Mouse (Mus musculus) CH12.LX (cell line): ENCODE results near the gene Retnlg. TPM values are rescaled to one million over a fixed set of nuclear protein-coding genes. Genes with fewer than 3 reads are reported as not detected.

ENCODE experiments used
- DNase-seq: peaks from one replicate; pipeline ENCODE4 v3.0.0-alpha.2; 2013; ENCODE audit errors: extremely low read depth
- H3K27ac ChIP-seq: 2 replicates; pipeline ENCODE4 v1.5.1; 2012; ENCODE audit warnings: low read depth, mild to moderate bottlenecking, control low read depth, moderate library complexity; ENCODE audit not compliant: insufficient read depth
- H3K27me3 ChIP-seq: replicated peaks from 2 replicates; pipeline ENCODE3; 2012; ENCODE audit warnings: inconsistent platforms
- H3K36me3 ChIP-seq, 2 experiments: replicated peaks in 1 of 2; 2 replicates each; pipeline versions ENCODE3 to v1.6.1; 2012; ENCODE audit warnings: inconsistent platforms in 1 of 2, low read length in 1 of 2, mild to moderate bottlenecking in 1 of 2, mixed read lengths in 1 of 2, moderate library complexity in 1 of 2; ENCODE audit not compliant: control insufficient read depth in 1 of 2, insufficient read depth in 1 of 2
- H3K4me1 ChIP-seq, 2 experiments: 2 replicates each; pipeline ENCODE4 v1.6.1; 2012; ENCODE audit warnings: inconsistent platforms in 1 of 2, moderate library complexity in 1 of 2; ENCODE audit not compliant: insufficient read depth in 2 of 2, control insufficient read depth in 1 of 2
- H3K4me2 ChIP-seq: 2 replicates; pipeline ENCODE4 v1.6.1; 2012; ENCODE audit warnings: low read depth, mild to moderate bottlenecking, control low read depth; ENCODE audit not compliant: poor library complexity, insufficient read depth, severe bottlenecking
- H3K4me3 ChIP-seq, 3 experiments: fragments of 150-350 bp in 1 of 3; sonication (generic) in 1 of 3; replicated peaks in 1 of 3; 2 replicates each; pipeline versions ENCODE3 to v1.5.1; 2011 to 2012; ENCODE audit warnings: low read depth in 2 of 3, low read length in 2 of 3, mild to moderate bottlenecking in 2 of 3, moderate library complexity in 2 of 3, control low read depth in 1 of 3, improper control_type of control experiment in 1 of 3, inconsistent platforms in 1 of 3, mixed read lengths in 1 of 3; ENCODE audit not compliant: poor library complexity in 1 of 3
- H3K79me2 ChIP-seq: replicated peaks from 2 replicates; pipeline ENCODE4 v1.6.1; 2012; ENCODE audit warnings: mild to moderate bottlenecking, moderate library complexity; ENCODE audit not compliant: control insufficient read depth, poor library complexity, insufficient read depth, severe bottlenecking; ENCODE audit errors: extremely low read depth
- H3K9ac ChIP-seq: 2 replicates; pipeline ENCODE4 v1.6.1; 2012; ENCODE audit warnings: low read depth, mild to moderate bottlenecking, control low read depth, moderate library complexity; ENCODE audit not compliant: insufficient read depth
- H3K9me3 ChIP-seq: replicated peaks from 2 replicates; pipeline ENCODE3; 2012; ENCODE audit warnings: low read length, inconsistent platforms, mixed read lengths
- BHLHE40 ChIP-seq: IDR thresholded peaks from 2 replicates; pipeline ENCODE4 v1.6.1; 2011; ENCODE audit warnings: mild to moderate bottlenecking, low read depth, low read length, improper control_type of control experiment
- CHD2 ChIP-seq: IDR thresholded peaks from 2 replicates; pipeline ENCODE4 v1.6.1; 2011; ENCODE audit warnings: low read length, improper control_type of control experiment
- ELF1 ChIP-seq: IDR thresholded peaks from 2 replicates; pipeline ENCODE4 v1.6.1; 2014; ENCODE audit warnings: low read depth, mild to moderate bottlenecking, inconsistent platforms, low read length, improper control_type of control experiment
- ETS1 ChIP-seq: conservative IDR thresholded peaks from 2 replicates; pipeline ENCODE4 v1.6.1; 2012; ENCODE audit warnings: low read depth, mild to moderate bottlenecking, inconsistent platforms, low read length, improper control_type of control experiment, moderate library complexity
- GABPA ChIP-seq: IDR thresholded peaks from 2 replicates; pipeline ENCODE4 v1.6.1; 2012; ENCODE audit warnings: low read depth, low read length, improper control_type of control experiment, inconsistent platforms; ENCODE audit not compliant: insufficient replicate concordance
- HCFC1 ChIP-seq: IDR thresholded peaks from 2 replicates; pipeline ENCODE4 v1.6.1; 2012; ENCODE audit warnings: low read depth, mild to moderate bottlenecking, inconsistent platforms, low read length, improper control_type of control experiment
- IRF4 ChIP-seq: IDR thresholded peaks from 2 replicates; pipeline ENCODE4 v1.6.1; 2014; ENCODE audit warnings: low read depth, mild to moderate bottlenecking, inconsistent platforms, low read length, improper control_type of control experiment
- JUND ChIP-seq: conservative IDR thresholded peaks from 2 replicates; pipeline ENCODE4 v1.6.1; 2011; ENCODE audit warnings: low read depth, low read length, improper control_type of control experiment
- MAFK ChIP-seq: IDR thresholded peaks from 2 replicates; pipeline ENCODE4 v1.6.1; 2011; ENCODE audit warnings: low read length, improper control_type of control experiment; ENCODE audit not compliant: insufficient replicate concordance
- MAZ ChIP-seq: IDR thresholded peaks from 2 replicates; pipeline ENCODE4 v1.6.1; 2012; ENCODE audit warnings: low read depth, mild to moderate bottlenecking, inconsistent platforms, low read length, improper control_type of control experiment, moderate library complexity
- MXI1 ChIP-seq: IDR thresholded peaks from 2 replicates; pipeline ENCODE4 v1.6.1; 2011; ENCODE audit warnings: mild to moderate bottlenecking, low read depth, low read length, improper control_type of control experiment
- MYC ChIP-seq: IDR thresholded peaks from 2 replicates; pipeline ENCODE4 v1.6.1; 2011; ENCODE audit warnings: low read depth, mild to moderate bottlenecking, improper control_type of control experiment, low read length
- NELFE ChIP-seq: IDR thresholded peaks from 2 replicates; pipeline ENCODE4 v1.6.1; 2011; ENCODE audit warnings: low read depth, low read length, improper control_type of control experiment
- POLR2A ChIP-seq: IDR thresholded peaks from 2 replicates; pipeline ENCODE4 v1.6.1; 2011; ENCODE audit warnings: low read depth, mild to moderate bottlenecking, improper control_type of control experiment, low read length
- RAD21 ChIP-seq: IDR thresholded peaks from 2 replicates; pipeline ENCODE4 v1.6.1; 2011; ENCODE audit warnings: low read depth, mild to moderate bottlenecking, low read length, improper control_type of control experiment, moderate library complexity
- RCOR1 ChIP-seq: conservative IDR thresholded peaks from 2 replicates; pipeline ENCODE4 v1.6.1; 2012; ENCODE audit warnings: low read depth, mild to moderate bottlenecking, inconsistent platforms, low read length, improper control_type of control experiment
- TBP ChIP-seq: conservative IDR thresholded peaks from 2 replicates; pipeline ENCODE4 v1.6.1; 2011; ENCODE audit warnings: low read depth, low read length, improper control_type of control experiment
- UBTF ChIP-seq: IDR thresholded peaks from 2 replicates; pipeline ENCODE4 v1.6.1; 2012; ENCODE audit warnings: low read depth, mild to moderate bottlenecking, inconsistent platforms, low read length, improper control_type of control experiment, moderate library complexity
- USF1 ChIP-seq: IDR thresholded peaks from 2 replicates; pipeline ENCODE4 v1.6.1; 2014; ENCODE audit warnings: low read depth, mild to moderate bottlenecking, inconsistent platforms, low read length, improper control_type of control experiment
- USF2 ChIP-seq: conservative IDR thresholded peaks from 2 replicates; pipeline ENCODE4 v1.6.1; 2011; ENCODE audit warnings: low read depth, low read length, improper control_type of control experiment
- ZC3H11A ChIP-seq: IDR thresholded peaks from 2 replicates; pipeline ENCODE4 v1.6.1; 2012; ENCODE audit warnings: low read depth, mild to moderate bottlenecking, inconsistent platforms, low read length, improper control_type of control experiment
- ZNF384 ChIP-seq: IDR thresholded peaks from 2 replicates; pipeline ENCODE4 v1.6.1; 2012; ENCODE audit warnings: low read depth, low read length, improper control_type of control experiment, inconsistent platforms
- dilution Hi-C: fragments of 300-500 bp; cut with MboI; formaldehyde crosslinking; loops from 2 replicates; pipeline ENCODE4 v1.14.3; 2020; ENCODE audit warnings: low sequenced_read_pairs; ENCODE audit not compliant: extremely low pct_unique_long_range_greater_than_20kb, extremely low pct_ligation_motif_present
- in situ Hi-C: fragments of 300-500 bp; cut with MboI; formaldehyde crosslinking; loops from 3 replicates; pipeline ENCODE4 v1.14.3; 2019; ENCODE audit warnings: low sequenced_read_pairs, low pct_ligation_motif_present, low pct_unique_long_range_greater_than_20kb, mixed read lengths
- polyA plus RNA-seq: library from polyadenylated mRNA; unstranded; fragments of >175 nt; gene quantifications from 2 replicates; pipeline ENCODE4 v1.2.1, GENCODE M21; 2012; ENCODE audit warnings: low read depth; ENCODE audit not compliant: insufficient read length
- total RNA-seq, 2 experiments: library from RNA; depleted of rRNA; stranded (reverse); fragments of 300-350 nt in 1 of 2; fragments of >200 nt in 1 of 2; gene quantifications; 2 replicates each; pipeline ENCODE4 v1.2.3; 2012 to 2014

Gene Retnlg
- total and polyA plus RNA-seq, 3 experiments: not detected

DNA sequence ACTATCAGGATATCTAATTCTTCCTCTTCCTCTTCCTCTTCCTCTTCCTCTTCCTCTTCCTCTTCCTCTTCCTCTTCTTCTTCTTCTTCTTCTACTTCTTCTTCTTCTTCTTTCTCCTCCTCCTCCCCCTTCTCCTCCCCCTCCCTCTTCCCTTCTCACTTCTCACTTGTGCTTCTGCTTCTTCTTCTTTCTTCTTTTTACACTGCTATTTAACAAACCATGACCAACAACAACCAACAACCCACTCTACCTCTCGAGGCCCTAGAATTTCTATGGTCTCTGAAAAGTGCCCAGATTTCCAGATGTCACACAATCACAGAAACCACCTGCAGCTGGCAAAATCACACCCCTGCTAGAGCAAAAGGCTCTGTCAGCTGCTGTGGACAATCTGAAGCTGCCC, 44.8 kb upstream of the Retnlg start:
- no peaks in the 10 kb centered on the region for H3K36me3 ChIP-seq
- in situ Hi-C loops (no loop called here), dilution Hi-C loops (no loop called here)
- H3K4me3 ChIP-seq: no peak overlapping the region
- H3K27ac ChIP-seq: no peak overlapping the region
- TF ChIP-seq BHLHE40 (no peak), CHD2 (no peak), POLR2A (no peak), GABPA (no peak), ETS1 (no peak), NELFE (no peak), MAFK (no peak), USF1 (no peak), MYC (no peak), MAZ (no peak), ZNF384 (no peak), RCOR1 (no peak), HCFC1 (no peak), TBP (no peak), RAD21 (no peak), ZC3H11A (no peak), MXI1 (no peak), USF2 (no peak)
- H3K4me1 ChIP-seq: no peaks in the 10 kb centered on the region
- no peak for DNase-seq
- no peaks in the 10 kb centered on the region for H3K27me3 ChIP-seq
- H3K9me3 ChIP-seq: peaks cover 25% of the 10 kb centered on the region
- no peak overlapping the region for H3K9ac ChIP-seq
- no peak overlapping the region for H3K4me2 ChIP-seq
- no peaks in the 10 kb centered on the region for H3K79me2 ChIP-seq

DNA sequence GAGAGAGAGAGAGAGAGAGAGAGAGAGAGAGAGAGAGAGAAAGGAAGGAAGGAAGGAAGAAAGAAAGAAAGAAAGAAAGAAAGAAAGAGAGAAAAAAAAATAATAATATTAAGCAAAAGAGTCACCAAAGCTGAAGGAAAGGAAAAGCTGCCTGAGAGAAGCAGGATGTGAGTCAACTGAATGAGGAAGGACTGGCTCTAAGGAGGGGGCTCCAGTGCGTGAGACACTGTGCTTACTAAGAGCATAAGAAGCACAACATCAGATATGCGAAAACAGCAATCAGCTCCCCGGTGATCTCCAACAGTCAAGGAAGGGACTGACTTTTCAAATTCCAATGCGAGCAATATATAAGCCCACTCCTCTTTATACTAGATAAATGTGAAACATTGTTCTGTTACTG, 43.4 kb upstream of the Retnlg start:
- Histone ChIP-seq H3K4me3 (no peak overlapping the region), H3K36me3 (no peaks in the 10 kb centered on the region), H3K4me2 (no peak overlapping the region), H3K27ac (no peak overlapping the region), H3K27me3 (no peaks in the 10 kb centered on the region), H3K79me2 (no peaks in the 10 kb centered on the region), H3K4me1 (no peaks in the 10 kb centered on the region), H3K9me3 (peaks cover 25% of the 10 kb centered on the region), H3K9ac (no peak overlapping the region)
- in situ Hi-C loops: no loop called here
- no peak for TF ChIP-seq UBTF
- TF ChIP-seq MYC: no peak
- no peak for TF ChIP-seq IRF4
- TF ChIP-seq ELF1: no peak
- TF ChIP-seq JUND: no peak
- no peak for TF ChIP-seq ETS1
- TF ChIP-seq, all 38 proteins: peak for 0
- dilution Hi-C loops: no loop called here
- DNase-seq: no peak
